Mouse (Mus musculus) heart, adult 2 months (tissue): ENCODE measurements around the gene Hrc. TPM values are rescaled to one million over a fixed set of nuclear protein-coding genes. Genes with fewer than 3 reads are reported as not detected.
A peak's percentile ranks its signal among the peaks of the same experiment; 100 is the strongest.

ENCODE experiments used
- DNase-seq, 2 experiments: peaks; one replicate each; pipeline ENCODE4 v3.0.0; 2021
- H3K27ac ChIP-seq: fragments of 200-600 bp; 2 replicates; pipeline ENCODE4 v1.8.1; 2022
- H3K27me3 ChIP-seq: fragments of 200-500 bp; 2 replicates; pipeline ENCODE4 v1.6.1; 2012; ENCODE audit warnings: mild to moderate bottlenecking, low read length, inconsistent platforms, mixed read lengths; ENCODE audit not compliant: control insufficient read depth, insufficient read depth
- H3K36me3 ChIP-seq: fragments of 200-500 bp; 2 replicates; pipeline ENCODE4 v1.6.1; 2012; ENCODE audit warnings: low read length, inconsistent platforms; ENCODE audit not compliant: control insufficient read depth, insufficient read depth
- H3K4me1 ChIP-seq: fragments of 200-500 bp; 2 replicates; pipeline ENCODE4 v1.6.1; 2011; ENCODE audit warnings: low read length; ENCODE audit not compliant: control insufficient read depth, insufficient read depth
- H3K4me3 ChIP-seq: fragments of 200-600 bp; 2 replicates; pipeline ENCODE4 v1.8.1; 2022
- H3K79me2 ChIP-seq: fragments of 200-500 bp; replicated peaks from 2 replicates; pipeline ENCODE4 v1.6.1; 2012; ENCODE audit warnings: mild to moderate bottlenecking, inconsistent platforms, low read length, moderate library complexity, mixed read lengths; ENCODE audit not compliant: control insufficient read depth, insufficient read depth
- H3K9ac ChIP-seq: fragments of 200-500 bp; 2 replicates; pipeline ENCODE4 v1.6.1; 2012; ENCODE audit warnings: low read depth, mild to moderate bottlenecking, control low read depth, inconsistent platforms, low read length, mixed read lengths
- CTCF ChIP-seq: fragments of 200-600 bp; IDR thresholded peaks from 2 replicates; pipeline ENCODE4 v1.8.1; 2022; ENCODE audit warnings: antibody characterized with exemption, mild to moderate bottlenecking, moderate library complexity
- EP300 ChIP-seq: fragments of 200-500 bp; IDR thresholded peaks from 2 replicates; pipeline ENCODE4 v1.6.1; 2011; ENCODE audit warnings: low read depth, low read length, control low read depth; ENCODE audit not compliant: insufficient read depth
- POLR2A ChIP-seq: fragments of 200-500 bp; IDR thresholded peaks from 2 replicates; pipeline ENCODE4 v1.6.1; 2011; ENCODE audit warnings: mild to moderate bottlenecking, low read depth, low read length, control low read depth; ENCODE audit not compliant: insufficient read depth
- WGBS: fragments of 180-500 bp; shearing (Covaris S2); methylation state at CpG from one replicate; pipeline ENCODE4 v1.1.7; 2018; 5-methylcytosine and 5-hydroxymethylcytosine counted together
- intact Hi-C: fragments of 180-260 bp; cut with DNase I; formaldehyde crosslinking; loops from one replicate; pipeline ENCODE4 v1.15.1; 2025
- polyA plus RNA-seq: library from polyadenylated mRNA; depleted of rRNA; stranded (reverse); fragments of >200 nt; gene quantifications from 2 replicates; pipeline ENCODE4 v1.2.3, GENCODE M21; 2012
- total RNA-seq, 2 experiments: library from RNA; stranded (reverse); gene quantifications; 2 replicates each; pipeline ENCODE4 v1.2.3; 2021

Hrc gene
- total and polyA plus RNA-seq, 3 experiments: 383 to 1,007 (median 863) TPM

DNA sequence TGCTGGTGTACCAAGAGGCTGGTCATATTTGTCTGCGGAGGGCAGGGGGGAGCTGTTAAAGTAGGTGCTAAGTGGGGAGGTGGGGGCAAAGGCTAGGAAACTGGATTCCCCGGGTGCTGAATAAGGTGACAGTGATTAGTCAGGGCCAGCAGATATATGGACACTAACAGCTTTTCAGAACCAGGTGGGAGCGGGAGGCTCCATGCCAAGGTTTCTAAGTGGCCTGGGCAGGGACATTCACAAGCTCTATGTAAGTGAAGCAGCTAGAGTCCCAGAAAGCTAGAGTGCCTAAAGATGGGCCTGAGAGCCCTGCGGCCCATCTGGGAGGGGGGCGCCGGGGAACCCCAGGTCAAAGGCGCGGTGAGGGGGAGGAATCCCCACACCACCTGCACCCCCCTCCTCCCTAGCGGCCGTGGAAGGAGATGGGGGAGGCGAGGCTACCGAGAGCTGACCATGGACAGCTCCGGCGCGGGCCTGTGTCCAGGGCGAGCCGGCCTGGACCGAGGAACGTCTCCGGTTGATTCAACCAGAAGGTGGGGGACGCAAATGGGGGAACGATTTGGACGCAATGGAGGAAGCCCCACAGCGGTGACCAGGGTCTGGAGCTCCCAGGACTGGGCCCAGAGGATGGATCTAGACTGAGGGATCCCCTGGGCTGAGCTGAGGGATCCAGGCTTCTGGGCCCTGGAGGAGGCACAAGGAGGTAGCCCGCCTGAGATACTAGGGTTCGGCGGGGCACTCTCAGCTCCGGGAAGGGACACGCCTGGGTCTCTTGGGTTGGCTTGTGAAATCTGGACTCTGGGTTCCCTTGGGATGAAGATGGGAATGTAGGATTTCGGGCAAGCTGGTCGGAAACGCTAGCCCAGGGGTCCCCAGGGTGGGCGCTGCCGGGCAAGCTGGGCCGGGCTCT, 30.9 kb downstream of the Hrc start:
- H3K36me3 ChIP-seq: no peaks in the 10 kb centered on the region
- peaks cover 1% of the 10 kb centered on the region; the same call in 1 of the 2 replicates for H3K4me1 ChIP-seq
- TF ChIP-seq CTCF (peak; percentile 35), POLR2A (no peak)
- no peak overlapping the region for H3K27ac ChIP-seq
- H3K79me2 ChIP-seq: no peaks in the 10 kb centered on the region
- whole genome bisulfite sequencing: 4% methylated on average over 35 of the region's 35 CpGs
- peak overlapping the region; percentile 66 for H3K4me3 ChIP-seq
- peaks cover 5% of the 10 kb centered on the region; the same call in 1 of the 2 replicates for H3K27me3 ChIP-seq
- peak; percentile 53 to 71 for DNase-seq
- intact Hi-C loops: loop anchor here (10.0 kb wide), 1 partner anchor 61 kb away; no protein-coding TSS in a partner anchor
- H3K9ac ChIP-seq: peak overlapping the region; percentile 27; the same call in 1 of the 2 replicates

DNA sequence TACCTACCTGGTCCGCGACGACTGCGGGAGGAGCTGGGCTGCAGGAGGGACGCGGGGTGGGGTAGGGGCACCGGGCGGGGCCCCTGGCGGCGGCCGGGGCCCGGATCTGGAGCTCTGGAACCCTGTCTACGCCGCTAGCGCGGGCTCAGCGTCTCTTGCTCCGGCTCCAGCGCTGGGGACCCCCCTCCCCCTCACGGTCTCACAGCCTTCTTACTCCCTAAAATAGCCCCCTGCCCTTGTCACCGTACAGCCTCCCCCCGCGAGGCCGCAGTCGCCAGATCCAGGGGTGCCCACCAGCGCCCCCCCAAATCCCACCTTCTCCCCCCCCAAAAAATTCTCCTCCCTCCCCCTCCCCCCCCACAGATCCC, 31.5 kb downstream of the Hrc start, which contains the start of gene Ppfia3:
Ppfia3 (minus strand) TSS at position 368 of the 368 bp plus-strand sequence.
- intact Hi-C loops: loop anchor here (10.0 kb wide), 1 partner anchor 62 kb away; no protein-coding TSS in a partner anchor
- 3% methylated on average over 25 of the region's 26 CpGs for WGBS
- H3K79me2 ChIP-seq: no peaks in the 10 kb centered on the region
- peak within 1 kb of the TSS; percentile 66 for H3K4me3 ChIP-seq
- H3K4me1 ChIP-seq: peaks cover 1% of the 10 kb centered on the region; the same call in 1 of the 2 replicates
- peak in 1 of 2 experiments; percentile 35 for DNase-seq
- no peak for TF ChIP-seq CTCF
- TF ChIP-seq EP300: no peak
- no peak for TF ChIP-seq POLR2A
- peaks cover 4% of the 10 kb centered on the region; the same call in 1 of the 2 replicates for H3K27me3 ChIP-seq
- no peaks in the 10 kb centered on the region for H3K36me3 ChIP-seq
- H3K9ac ChIP-seq: peak within 1 kb of the TSS; percentile 51
- peak within 1 kb of the TSS; percentile 37 for H3K27ac ChIP-seq

DNA sequence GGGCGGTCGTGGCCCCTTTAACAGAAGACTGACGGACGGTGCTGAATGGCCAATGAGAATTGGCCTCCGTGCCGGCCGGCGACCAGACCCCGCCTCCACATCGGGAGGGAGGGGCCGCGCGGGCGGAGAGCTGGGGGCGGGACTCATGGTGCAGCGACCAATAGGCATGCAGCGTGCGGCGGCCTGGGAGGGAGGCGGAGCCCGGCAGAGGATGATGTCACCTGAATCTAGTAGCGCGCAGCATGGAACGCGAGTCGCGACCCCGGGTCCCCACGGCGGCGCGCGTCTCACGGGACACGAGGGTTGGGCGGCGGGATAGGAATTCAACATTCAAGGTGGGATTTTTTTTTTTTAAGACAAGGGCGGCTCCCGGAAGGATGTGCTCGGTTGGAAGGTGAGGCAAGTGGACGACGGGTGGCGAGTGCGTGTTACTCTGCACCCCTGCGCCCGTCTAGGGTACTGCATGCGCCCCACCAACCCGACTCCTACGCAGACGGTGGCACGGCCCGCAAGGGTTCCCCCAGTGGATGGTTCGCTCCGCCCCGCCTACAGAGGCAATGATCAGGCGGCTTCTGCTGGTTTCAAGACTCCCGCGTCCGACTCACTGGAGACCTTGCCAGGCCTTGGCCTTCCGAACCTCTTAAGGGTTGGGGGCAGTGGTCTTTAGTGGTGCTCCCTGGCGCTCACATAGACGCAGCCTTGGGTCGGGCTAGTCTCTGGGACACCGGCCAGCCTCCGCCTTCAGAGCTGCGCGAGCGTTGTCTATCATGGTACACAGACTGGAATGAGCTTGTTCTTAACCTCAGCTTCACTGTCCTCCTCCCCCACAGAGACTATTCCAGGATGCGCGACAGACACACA, 32.2 kb downstream of the Hrc start:
- TF ChIP-seq CTCF: peak; percentile 92
- TF ChIP-seq EP300: no peak
- peak overlapping the region; percentile 37 for H3K27ac ChIP-seq
- peak overlapping the region; percentile 51 for H3K9ac ChIP-seq
- WGBS: under 1% methylated on average over 70 of the region's 70 CpGs
- H3K27me3 ChIP-seq: peaks cover 4% of the 10 kb centered on the region; the same call in 1 of the 2 replicates
- no peaks in the 10 kb centered on the region for H3K36me3 ChIP-seq
- H3K79me2 ChIP-seq: no peaks in the 10 kb centered on the region
- peaks cover 1% of the 10 kb centered on the region; the same call in 1 of the 2 replicates for H3K4me1 ChIP-seq
- peak overlapping the region; percentile 66 for H3K4me3 ChIP-seq
- peak; percentile 97 to 99 for DNase-seq
- intact Hi-C loops: loop anchor here (10.0 kb wide), 1 partner anchor 62 kb away; no protein-coding TSS in a partner anchor

DNA sequence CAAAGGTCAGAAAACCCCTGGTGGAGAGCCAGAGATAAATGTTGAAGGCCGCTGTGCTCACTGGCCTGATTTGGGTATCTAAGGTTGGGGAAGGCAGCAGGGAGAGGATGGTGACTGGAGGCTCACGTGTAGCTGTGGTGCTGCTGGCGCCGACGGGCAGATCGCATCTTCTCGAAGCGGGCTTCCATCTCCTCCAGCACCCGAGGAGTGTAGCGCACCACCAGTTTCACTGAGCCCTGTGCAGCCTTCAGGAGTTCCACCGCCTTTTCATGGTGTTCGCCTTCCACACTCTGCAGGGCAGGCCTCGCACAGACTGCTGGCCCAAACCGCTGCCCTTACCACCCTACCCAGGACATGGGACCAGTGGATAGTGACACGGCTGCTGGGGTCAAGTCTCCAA, 33.1 kb downstream of the Hrc start:
- Histone ChIP-seq H3K4me3 (no peak overlapping the region), H3K4me1 (peaks cover 1% of the 10 kb centered on the region; the same call in 1 of the 2 replicates), H3K36me3 (no peaks in the 10 kb centered on the region), H3K79me2 (no peaks in the 10 kb centered on the region), H3K27me3 (no peaks in the 10 kb centered on the region; the same call in 1 of the 2 replicates), H3K27ac (no peak overlapping the region), H3K9ac (no peak overlapping the region)
- 92% methylated on average over 15 of the region's 15 CpGs for WGBS
- intact Hi-C loops: loop anchor here (2.0 to 10.0 kb wide), 2 partner anchors 33 to 63 kb away; partner anchors contain the start of gene Hrc
- no peak for DNase-seq
- TF ChIP-seq CTCF (no peak), POLR2A (no peak), EP300 (no peak)

DNA sequence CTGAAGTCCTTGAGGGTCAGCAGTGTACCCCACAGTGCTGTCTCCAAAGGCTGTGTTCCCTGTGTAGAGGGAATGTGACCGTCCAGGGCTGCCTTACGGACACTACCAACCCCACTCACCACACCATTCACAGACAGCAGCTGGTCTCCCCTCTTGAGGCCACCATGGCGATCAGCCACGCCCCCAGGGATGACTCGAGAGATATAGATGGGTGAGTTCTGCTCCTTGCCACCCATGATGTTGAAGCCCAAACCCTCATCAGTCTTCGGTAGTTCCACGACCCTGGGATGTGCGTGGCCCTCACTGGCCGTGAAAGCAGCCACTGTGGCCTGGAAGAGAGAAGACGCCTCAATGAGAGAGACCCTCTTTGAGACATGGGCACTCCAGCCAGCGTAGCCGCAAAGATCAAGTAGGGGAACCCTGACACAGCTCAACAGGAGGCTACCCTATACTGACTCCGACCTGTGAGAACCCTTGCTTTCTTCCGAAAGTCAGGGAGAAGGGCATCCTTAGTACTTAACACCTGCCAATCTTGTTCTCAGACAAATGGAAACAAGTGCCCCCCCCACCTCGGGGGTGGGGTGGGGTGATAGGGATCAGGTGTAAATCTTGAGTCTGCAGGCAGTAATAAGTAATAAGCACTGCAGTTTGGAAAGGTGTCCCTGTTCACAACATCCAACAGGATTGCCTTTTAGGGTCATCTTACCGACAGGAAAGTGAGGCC, 34.1 kb downstream of the Hrc start:
- Histone ChIP-seq H3K36me3 (no peaks in the 10 kb centered on the region), H3K79me2 (no peaks in the 10 kb centered on the region), H3K4me3 (no peak overlapping the region), H3K27me3 (no peaks in the 10 kb centered on the region; the same call in 1 of the 2 replicates), H3K9ac (no peak overlapping the region), H3K4me1 (peaks cover 1% of the 10 kb centered on the region; the same call in 1 of the 2 replicates), H3K27ac (no peak overlapping the region)
- WGBS: 81% methylated on average over 16 of the region's 16 CpGs
- TF ChIP-seq CTCF (no peak), POLR2A (no peak), EP300 (no peak)
- DNase-seq: no peak
- intact Hi-C loops: loop anchor here (2.0 to 10.0 kb wide), 2 partner anchors 34 to 64 kb away; partner anchors contain the start of gene Hrc
